Mouse (Mus musculus) CH12.LX (cell line): ENCODE measurements around the gene Ntm.

Experiments used
- CTCF ChIP-seq, 2 experiments: IDR thresholded peaks in 1 of 2; conservative IDR thresholded peaks in 1 of 2; 2 replicates each; pipeline ENCODE4 v1.5.1; 2011 to 2012; ENCODE audit warnings: low read depth in 2 of 2, low read length in 2 of 2, improper control_type of control experiment in 1 of 2, inconsistent platforms in 1 of 2, mild to moderate bottlenecking in 1 of 2, moderate library complexity in 1 of 2
- E2F4 ChIP-seq: IDR thresholded peaks from 2 replicates; pipeline ENCODE4 v1.6.1; 2011; ENCODE audit warnings: low read depth, low read length, improper control_type of control experiment; ENCODE audit not compliant: insufficient replicate concordance
- EP300 ChIP-seq: IDR thresholded peaks from 2 replicates; pipeline ENCODE4 v1.6.1; 2011; ENCODE audit warnings: low read length, improper control_type of control experiment
- ETS1 ChIP-seq: conservative IDR thresholded peaks from 2 replicates; pipeline ENCODE4 v1.6.1; 2012; ENCODE audit warnings: low read depth, mild to moderate bottlenecking, inconsistent platforms, low read length, improper control_type of control experiment, moderate library complexity
- HCFC1 ChIP-seq: IDR thresholded peaks from 2 replicates; pipeline ENCODE4 v1.6.1; 2012; ENCODE audit warnings: low read depth, mild to moderate bottlenecking, inconsistent platforms, low read length, improper control_type of control experiment
- JUN ChIP-seq: IDR thresholded peaks from 2 replicates; pipeline ENCODE4 v1.6.1; 2011; ENCODE audit warnings: low read depth, mild to moderate bottlenecking, low read length, improper control_type of control experiment, moderate library complexity; ENCODE audit not compliant: insufficient read depth
- JUND ChIP-seq: conservative IDR thresholded peaks from 2 replicates; pipeline ENCODE4 v1.6.1; 2011; ENCODE audit warnings: low read depth, low read length, improper control_type of control experiment
- NRF1 ChIP-seq: IDR thresholded peaks from 2 replicates; pipeline ENCODE4 v1.6.1; 2014; ENCODE audit warnings: low read depth, mild to moderate bottlenecking, inconsistent platforms, low read length, improper control_type of control experiment, moderate library complexity
- POLR2A ChIP-seq: IDR thresholded peaks from 2 replicates; pipeline ENCODE4 v1.6.1; 2011; ENCODE audit warnings: low read depth, mild to moderate bottlenecking, improper control_type of control experiment, low read length
- POLR2AphosphoS2 ChIP-seq: IDR thresholded peaks from 2 replicates; pipeline ENCODE4 v1.6.1; 2011; ENCODE audit warnings: low read depth, low read length, improper control_type of control experiment
- ZNF384 ChIP-seq: IDR thresholded peaks from 2 replicates; pipeline ENCODE4 v1.6.1; 2012; ENCODE audit warnings: low read depth, low read length, improper control_type of control experiment, inconsistent platforms

- TF ChIP-seq E2F4 (no peak), CTCF (conservative IDR thresholded peaks at IDR 0.05 in 1 of 2, IDR thresholded peaks at IDR 0.05 in 1 of 2; ENCODE audit: low read depth in 2 of 2, low read length in 2 of 2) (no peak), POLR2AphosphoS2 (no peak), JUND (no peak), EP300 (no peak), JUN (no peak), HCFC1 (no peak), ZNF384 (no peak), ETS1 (no peak), POLR2A (no peak), NRF1 (no peak)
Observed at GRCm38 (mm10) chr9:29660059-29660613, 302.8 kb downstream of the Ntm start.
